Mouse (Mus musculus) intestine, embryonic 15.5 days (tissue): ENCODE data around the gene Rps7. TPM values are rescaled to one million over a fixed set of nuclear protein-coding genes. Genes with fewer than 3 reads are reported as not detected.
A peak's percentile ranks its signal among the peaks of the same experiment; 100 is the strongest.

Experiments
- ATAC-seq: fragments of 200-750 bp; cut with Nextera tagmentation; 2 replicates; pipeline ENCODE4 v1.8.0; 2017; ENCODE audit warnings: moderate TSS enrichment, moderate library complexity
- H3K27ac ChIP-seq: fragments of 300-500 bp; sonication (generic); 2 replicates; pipeline ENCODE4 v1.5.1; 2015; ENCODE audit warnings: mild to moderate bottlenecking, inconsistent platforms
- H3K27me3 ChIP-seq: fragments of 300-500 bp; sonication (generic); replicated peaks from 2 replicates; pipeline ENCODE4 v1.6.1; 2015; ENCODE audit warnings: inconsistent platforms
- H3K36me3 ChIP-seq: fragments of 300-500 bp; sonication (generic); 2 replicates; pipeline ENCODE4 v1.6.1; 2015; ENCODE audit warnings: inconsistent platforms
- H3K4me1 ChIP-seq: fragments of 300-500 bp; sonication (generic); replicated peaks from 2 replicates; pipeline ENCODE4 v1.6.1; 2015; ENCODE audit warnings: inconsistent platforms
- H3K4me2 ChIP-seq: fragments of 300-500 bp; sonication (generic); replicated peaks from 2 replicates; pipeline ENCODE4 v1.6.1; 2015; ENCODE audit warnings: mild to moderate bottlenecking, inconsistent platforms
- H3K4me3 ChIP-seq: fragments of 300-500 bp; sonication (generic); replicated peaks from 2 replicates; pipeline ENCODE4 v1.5.1; 2015; ENCODE audit warnings: inconsistent platforms
- H3K9ac ChIP-seq: fragments of 300-500 bp; sonication (generic); 2 replicates; pipeline ENCODE4 v1.6.1; 2015; ENCODE audit warnings: inconsistent platforms
- H3K9me3 ChIP-seq: fragments of 300-500 bp; sonication (generic); 2 replicates; pipeline ENCODE4 v1.6.1; 2016; ENCODE audit warnings: inconsistent platforms
- WGBS: fragments of 180-500 bp; shearing (Covaris S2); methylation state at CpG from one replicate; pipeline ENCODE4 v1.1.7; 2015; 5-methylcytosine and 5-hydroxymethylcytosine counted together
- polyA plus RNA-seq: library from polyadenylated mRNA; unstranded; fragments of >200 nt; fragmentation: Nextera tagmentation; extraction: Ambion mirVana; gene quantifications from 2 replicates; pipeline ENCODE4 v1.2.1, GENCODE M21; 2015

Rps7 gene
- polyA plus RNA-seq, 1 experiment from 2014 or later = 798 TPM

DNA sequence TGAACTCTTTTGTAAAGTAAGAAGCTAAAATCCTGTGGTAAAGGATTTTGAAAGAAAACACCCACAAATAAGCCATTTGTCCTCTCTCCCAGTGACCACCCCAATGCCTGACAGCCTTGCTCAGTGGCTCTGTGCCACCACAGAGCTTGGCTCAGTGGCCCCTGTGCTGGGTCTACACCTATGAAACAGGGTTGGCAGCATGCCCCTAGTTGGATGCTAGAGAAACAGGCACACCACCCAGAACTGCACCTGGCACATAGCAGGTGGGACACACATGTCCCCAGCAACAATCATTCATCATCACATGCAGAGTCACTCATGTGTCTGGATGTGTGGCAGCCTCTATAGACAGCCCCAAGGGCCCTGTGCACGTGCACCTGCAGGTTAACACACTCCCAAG is 32.3 kb downstream of the Rps7 start:
- no peak overlapping the region for H3K9ac ChIP-seq
- 76% methylated on average over 1 of the region's 1 CpGs for WGBS
- no peaks in the 10 kb centered on the region for H3K36me3 ChIP-seq
- no peak overlapping the region for H3K27ac ChIP-seq
- H3K4me1 ChIP-seq = no peaks in the 10 kb centered on the region
- no peak overlapping the region for H3K4me2 ChIP-seq
- H3K9me3 ChIP-seq = no peaks in the 10 kb centered on the region
- no peaks in the 10 kb centered on the region for H3K27me3 ChIP-seq
- H3K4me3 ChIP-seq = no peak overlapping the region
- ATAC-seq = no peak

DNA sequence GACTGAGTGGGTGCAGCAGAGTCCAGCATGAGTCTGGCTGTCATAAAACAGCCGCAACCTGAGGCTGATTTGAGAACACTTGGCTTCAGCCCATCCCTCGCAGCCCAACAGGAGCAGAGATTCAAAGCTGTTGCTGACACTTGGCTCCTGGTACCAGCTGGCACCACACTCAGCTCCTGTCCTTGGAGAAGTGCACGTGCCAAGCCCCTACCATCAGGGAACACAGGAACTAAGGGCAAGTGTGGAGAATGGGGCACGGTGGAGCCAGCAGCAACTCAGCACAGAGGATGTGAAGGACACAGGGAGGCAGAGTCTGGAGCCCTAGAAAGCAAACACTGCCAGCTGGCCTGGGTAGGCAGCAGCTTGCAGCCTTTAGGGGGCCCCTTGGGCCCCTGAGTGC is 33.5 kb downstream of the Rps7 start:
- H3K27ac ChIP-seq = no peak overlapping the region
- H3K4me1 ChIP-seq = no peaks in the 10 kb centered on the region
- WGBS = 27% methylated on average over 4 of the region's 4 CpGs

DNA sequence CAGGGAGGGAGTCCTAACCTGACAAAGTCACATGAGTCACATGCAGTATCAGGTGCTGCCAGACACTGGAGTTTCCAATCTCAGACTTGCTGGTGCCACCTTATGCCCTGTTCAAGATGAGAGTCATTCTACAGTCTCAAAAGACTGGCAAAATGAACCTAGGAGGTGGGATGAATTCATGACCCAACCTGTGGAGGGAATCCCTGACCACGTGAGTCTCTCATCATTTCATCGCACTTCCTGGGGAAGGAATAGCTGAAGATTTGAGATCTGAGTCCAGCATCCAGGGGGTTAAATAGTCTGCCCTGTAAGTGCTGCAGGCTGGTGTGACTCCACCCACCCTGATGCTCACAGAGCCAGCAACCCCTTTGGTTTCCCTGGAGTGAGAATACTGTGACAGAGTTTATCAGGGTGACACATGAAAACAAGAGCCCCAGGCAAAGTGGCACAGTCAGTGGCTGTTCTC is 37.2 kb downstream of the Rps7 start:
- Histone ChIP-seq H3K9ac (no peak overlapping the region), H3K9me3 (no peaks in the 10 kb centered on the region), H3K4me1 (no peaks in the 10 kb centered on the region)

More for the DNA sequence above, 33.5 kb downstream of the Rps7 start:
- Histone ChIP-seq H3K27me3 (no peaks in the 10 kb centered on the region), H3K9me3 (no peaks in the 10 kb centered on the region), H3K36me3 (no peaks in the 10 kb centered on the region), H3K9ac (no peak overlapping the region), H3K4me2 (no peak overlapping the region), H3K4me3 (no peak overlapping the region)
- ATAC-seq = peak; percentile 12; the same call in 1 of the 2 replicates

GRCm38 (mm10) chr12:28598110-28598509 is 37.6 kb downstream of the Rps7 start:
- Histone ChIP-seq H3K9me3 (no peaks in the 10 kb centered on the region), H3K9ac (no peak overlapping the region), H3K36me3 (no peaks in the 10 kb centered on the region), H3K4me2 (no peak overlapping the region), H3K4me3 (no peak overlapping the region), H3K4me1 (no peaks in the 10 kb centered on the region), H3K27ac (no peak overlapping the region), H3K27me3 (no peaks in the 10 kb centered on the region)
- no peak for ATAC-seq
- WGBS = 52% methylated on average over 3 of the region's 3 CpGs

More for the DNA sequence above, 37.2 kb downstream of the Rps7 start:
- no peak for ATAC-seq
- H3K4me2 ChIP-seq = no peak overlapping the region
- H3K27me3 ChIP-seq = no peaks in the 10 kb centered on the region
- no peak overlapping the region for H3K4me3 ChIP-seq
- H3K36me3 ChIP-seq = no peaks in the 10 kb centered on the region
- no peak overlapping the region for H3K27ac ChIP-seq
- 54% methylated on average over 2 of the region's 2 CpGs for WGBS

DNA sequence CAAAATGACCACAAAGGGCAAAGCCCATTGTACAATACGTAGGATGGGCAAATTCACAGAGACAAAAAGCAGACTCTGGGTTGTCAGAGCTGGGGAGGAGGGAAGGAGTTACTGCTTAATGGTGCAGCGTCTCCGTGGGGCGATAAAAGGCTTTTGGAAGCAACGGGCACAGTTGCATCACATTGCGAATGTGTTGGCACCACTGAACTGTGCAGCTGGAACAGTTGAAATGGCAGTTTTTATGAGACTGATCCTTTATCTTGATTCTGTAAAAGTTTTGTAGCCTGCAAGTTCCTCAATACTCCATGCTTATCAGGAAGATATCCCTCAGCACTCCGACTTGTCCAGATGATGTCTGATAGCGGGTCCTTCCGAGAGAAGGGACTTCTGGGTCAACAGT is 38.1 kb downstream of the Rps7 start:
- Histone ChIP-seq H3K9ac (no peak overlapping the region), H3K4me3 (no peak overlapping the region), H3K27me3 (no peaks in the 10 kb centered on the region), H3K9me3 (no peaks in the 10 kb centered on the region), H3K4me2 (no peak overlapping the region), H3K36me3 (no peaks in the 10 kb centered on the region), H3K4me1 (no peaks in the 10 kb centered on the region), H3K27ac (no peak overlapping the region)
- whole genome bisulfite sequencing = 72% methylated on average over 9 of the region's 9 CpGs
- no peak for ATAC-seq

- Histone ChIP-seq H3K4me3 (no peak overlapping the region), H3K4me2 (no peak overlapping the region), H3K27me3 (no peaks in the 10 kb centered on the region), H3K9ac (no peak overlapping the region), H3K27ac (no peak overlapping the region), H3K36me3 (no peaks in the 10 kb centered on the region), H3K4me1 (no peaks in the 10 kb centered on the region), H3K9me3 (no peaks in the 10 kb centered on the region)
- no peak for ATAC-seq
Measured at GRCm38 (mm10) chr12:28596851-28597250, 38.9 kb downstream of the Rps7 start.

- Histone ChIP-seq H3K9me3 (no peaks in the 10 kb centered on the region), H3K9ac (no peak overlapping the region), H3K4me1 (no peaks in the 10 kb centered on the region), H3K4me3 (no peak overlapping the region), H3K27me3 (peaks cover 6% of the 10 kb centered on the region; the same call in 1 of the 2 replicates), H3K27ac (no peak overlapping the region), H3K36me3 (no peaks in the 10 kb centered on the region), H3K4me2 (no peak overlapping the region)
- no peak for ATAC-seq
- 46% methylated on average over 13 of the region's 13 CpGs for WGBS
Measured at GRCm38 (mm10) chr12:28590428-28590827, 45.3 kb downstream of the Rps7 start.

DNA sequence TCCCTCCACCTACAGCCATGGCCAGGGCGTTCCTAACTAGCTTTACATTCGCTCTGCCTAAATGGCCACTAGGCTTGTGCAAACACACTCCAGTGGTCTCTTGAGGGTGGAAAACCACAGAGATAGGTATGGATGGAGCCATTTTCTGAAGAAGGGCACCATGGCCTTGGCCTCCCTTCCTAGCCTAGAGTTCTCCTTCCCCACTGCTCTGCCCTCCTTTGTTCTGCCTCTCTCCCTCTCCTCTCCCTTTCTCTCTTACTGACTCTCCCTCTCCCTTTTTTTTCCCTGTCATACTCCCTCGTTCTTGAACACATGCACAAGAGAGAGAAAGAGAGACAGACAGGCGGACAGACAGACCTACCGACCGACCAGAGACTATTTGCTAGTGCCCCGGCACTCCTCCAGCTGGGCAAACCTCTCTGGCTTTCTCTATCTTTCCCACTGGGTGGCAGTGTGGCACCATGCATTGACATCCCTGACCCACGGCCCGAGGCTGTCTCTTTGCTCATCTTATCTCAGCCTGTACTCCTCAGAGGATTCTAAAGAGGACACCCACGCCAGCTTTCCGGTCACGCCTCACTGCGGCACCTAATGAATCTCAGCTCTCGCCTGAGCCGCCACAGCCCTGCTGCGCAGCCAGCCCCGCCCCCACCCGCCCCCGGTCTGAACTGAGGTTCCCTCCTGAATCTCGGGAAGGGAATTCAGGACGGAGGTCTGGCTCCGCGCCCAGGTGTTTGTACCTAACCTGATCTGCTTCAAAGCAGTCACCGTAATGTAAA is 46.5 kb downstream of the Rps7 start:
- 9% methylated on average over 23 of the region's 24 CpGs for WGBS
- H3K4me2 ChIP-seq = peak overlapping the region; percentile 79
- peaks cover 6% of the 10 kb centered on the region; the same call in 1 of the 2 replicates for H3K27me3 ChIP-seq

DNA sequence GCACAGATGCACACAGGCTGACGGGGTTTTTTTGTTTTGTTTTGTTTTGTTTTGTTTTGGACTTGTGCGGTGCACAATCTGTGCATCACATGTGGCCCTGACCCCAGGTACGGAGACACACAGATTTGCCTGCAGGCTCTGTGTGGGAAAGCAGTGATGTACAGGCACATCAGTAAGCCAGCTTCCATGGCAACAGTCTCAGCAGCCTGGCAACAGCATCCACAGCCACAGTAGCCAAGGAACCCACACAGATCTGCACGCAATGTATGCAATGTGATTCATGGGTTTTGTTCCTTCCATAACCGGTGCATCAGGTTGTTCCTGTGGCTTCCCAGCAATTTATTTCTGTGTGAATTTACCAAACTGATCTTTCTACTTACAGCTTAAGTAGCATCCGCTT is 47.8 kb downstream of the Rps7 start:
- 82% methylated on average over 6 of the region's 6 CpGs for WGBS
- ATAC-seq = no peak

More for the DNA sequence above, 46.5 kb downstream of the Rps7 start:
- H3K9me3 ChIP-seq = no peaks in the 10 kb centered on the region
- ATAC-seq = peak; percentile 92
- no peaks in the 10 kb centered on the region for H3K4me1 ChIP-seq
- H3K4me3 ChIP-seq = peak overlapping the region; percentile 38
- H3K36me3 ChIP-seq = no peaks in the 10 kb centered on the region
- H3K9ac ChIP-seq = 0 out of 2 replicates have a peak overlapping the region, but pooled peaks have one; percentile 8
- no peak overlapping the region for H3K27ac ChIP-seq

GRCm38 (mm10) chr12:28584036-28584435 is 51.7 kb downstream of the Rps7 start:
- Histone ChIP-seq H3K27me3 (peaks cover 6% of the 10 kb centered on the region; the same call in 1 of the 2 replicates), H3K36me3 (no peaks in the 10 kb centered on the region), H3K27ac (no peak overlapping the region), H3K4me2 (no peak overlapping the region), H3K4me1 (no peaks in the 10 kb centered on the region), H3K9me3 (no peaks in the 10 kb centered on the region), H3K9ac (no peak overlapping the region), H3K4me3 (no peak overlapping the region)
- ATAC-seq = no peak
- WGBS = 62% methylated on average over 3 of the region's 3 CpGs

More for the DNA sequence above, 47.8 kb downstream of the Rps7 start:
- Histone ChIP-seq H3K36me3 (no peaks in the 10 kb centered on the region), H3K27ac (no peak overlapping the region), H3K27me3 (peaks cover 6% of the 10 kb centered on the region; the same call in 1 of the 2 replicates), H3K9ac (no peak overlapping the region), H3K4me3 (no peak overlapping the region), H3K4me1 (no peaks in the 10 kb centered on the region), H3K9me3 (no peaks in the 10 kb centered on the region), H3K4me2 (no peak overlapping the region)

- Histone ChIP-seq H3K27ac (no peak within 1 kb of the TSS), H3K9ac (no peak within 1 kb of the TSS), H3K4me3 (no peak within 1 kb of the TSS), H3K27me3 (no peaks in the 10 kb centered on the region), H3K9me3 (no peaks in the 10 kb centered on the region), H3K4me2 (no peak within 1 kb of the TSS), H3K4me1 (no peaks in the 10 kb centered on the region), H3K36me3 (no peaks in the 10 kb centered on the region)
- ATAC-seq = no peak
- WGBS = 69% methylated on average over 8 of the region's 8 CpGs
Measured at GRCm38 (mm10) chr12:28582423-28582822, 53.3 kb downstream of the Rps7 start, which contains the start of gene Allc. TSS of gene Allc (minus strand) at chr12:28582523.
